Mouse (Mus musculus) thymus, postnatal 0 days (tissue): ENCODE data around the gene Gngt2. TPM values are rescaled to one million over a fixed set of nuclear protein-coding genes. Genes with fewer than 3 reads are reported as not detected.
A peak's percentile ranks its signal among the peaks of the same experiment; 100 is the strongest.

Source experiments
- DNase-seq: peaks from one replicate; pipeline ENCODE4 v3.0.0-alpha.2; 2015; ENCODE audit warnings: low spot score
- polyA plus RNA-seq: library from polyadenylated mRNA; unstranded; fragments of >200 nt; fragmentation: Nextera tagmentation; extraction: Ambion mirVana; gene quantifications from 2 replicates; pipeline ENCODE4 v1.2.1, GENCODE M21; 2015

The Gngt2 gene
- polyA plus RNA-seq, 1 experiment from 2014 or later: 92.9 TPM

DNA sequence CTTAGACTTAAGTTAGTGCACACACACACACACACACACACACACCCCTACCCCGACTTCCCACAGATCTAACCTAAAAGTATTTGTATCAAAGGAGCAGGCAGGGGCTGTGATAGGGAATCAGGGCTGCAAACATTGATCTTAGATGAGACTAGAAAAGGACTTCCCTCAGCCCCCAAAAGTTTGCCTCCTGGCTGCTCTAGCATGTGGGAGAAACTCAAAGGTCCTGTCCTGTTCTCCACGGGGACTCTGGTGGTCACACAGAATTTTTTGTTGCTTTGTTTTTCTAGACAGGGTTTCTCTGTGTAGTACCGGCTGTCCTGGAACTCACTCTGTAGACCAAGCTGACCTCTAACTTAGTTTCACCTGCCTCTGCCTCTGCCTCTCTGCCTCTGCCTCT is 11.4 kb upstream of the Gngt2 start:
- DNase-seq: peak; percentile 15

DNA sequence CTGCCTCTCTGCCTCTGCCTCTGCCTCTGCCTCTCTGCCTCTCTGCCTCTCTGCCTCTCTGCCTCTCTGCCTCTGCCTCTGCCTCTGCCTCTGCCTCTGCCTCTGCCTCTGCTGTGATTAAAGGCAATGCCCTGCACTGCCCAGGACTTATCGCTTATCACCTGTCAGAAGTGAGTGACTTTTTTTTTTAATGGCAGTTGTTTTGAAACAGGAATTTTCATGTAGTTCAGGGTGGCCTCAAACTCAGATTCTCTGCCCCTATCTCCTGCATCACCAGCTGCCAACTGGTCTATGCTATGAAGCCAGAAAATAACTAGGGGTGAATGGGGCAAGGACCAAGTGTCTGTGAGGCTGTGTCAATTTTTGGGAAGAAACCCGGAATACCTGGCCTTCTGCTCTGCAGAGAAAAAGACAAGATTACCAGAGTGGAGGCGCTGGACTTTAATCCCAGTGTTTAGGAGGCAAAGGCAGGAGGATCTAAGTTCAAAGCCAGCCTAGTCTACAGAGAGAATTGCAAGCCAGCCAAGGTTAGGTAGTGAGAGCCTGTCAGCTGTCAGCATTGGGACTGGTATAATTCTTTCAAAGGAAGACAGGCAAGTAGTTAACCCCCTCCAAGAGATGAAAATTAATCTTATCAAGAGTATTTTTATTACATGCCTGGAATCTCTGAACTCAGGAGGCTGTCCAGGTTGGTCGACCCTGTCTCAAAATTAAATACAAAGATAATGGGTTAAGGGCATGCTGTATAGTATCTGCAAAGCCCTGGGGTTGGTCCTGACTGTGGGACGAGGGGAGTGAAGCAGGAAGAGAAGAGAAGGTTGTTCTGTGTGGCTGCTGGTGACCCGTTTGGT is 10.5 kb upstream of the Gngt2 start:
- DNase-seq: peak; percentile 5

DNA sequence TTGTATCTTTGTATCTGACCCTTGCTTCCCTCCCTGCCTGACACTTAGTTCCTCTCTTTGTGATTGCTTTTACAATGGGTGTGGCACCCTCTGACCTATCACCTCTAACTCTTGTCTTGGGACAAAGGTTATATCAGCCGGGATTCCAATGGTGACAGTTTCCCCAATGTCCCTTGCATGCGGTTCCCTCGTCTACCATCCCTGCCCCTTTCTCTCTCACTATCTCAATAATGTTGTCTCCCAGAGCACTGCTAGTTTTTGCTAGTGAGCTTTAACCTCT is 9.9 kb upstream of the Gngt2 start:
- DNase-seq: no peak

DNA sequence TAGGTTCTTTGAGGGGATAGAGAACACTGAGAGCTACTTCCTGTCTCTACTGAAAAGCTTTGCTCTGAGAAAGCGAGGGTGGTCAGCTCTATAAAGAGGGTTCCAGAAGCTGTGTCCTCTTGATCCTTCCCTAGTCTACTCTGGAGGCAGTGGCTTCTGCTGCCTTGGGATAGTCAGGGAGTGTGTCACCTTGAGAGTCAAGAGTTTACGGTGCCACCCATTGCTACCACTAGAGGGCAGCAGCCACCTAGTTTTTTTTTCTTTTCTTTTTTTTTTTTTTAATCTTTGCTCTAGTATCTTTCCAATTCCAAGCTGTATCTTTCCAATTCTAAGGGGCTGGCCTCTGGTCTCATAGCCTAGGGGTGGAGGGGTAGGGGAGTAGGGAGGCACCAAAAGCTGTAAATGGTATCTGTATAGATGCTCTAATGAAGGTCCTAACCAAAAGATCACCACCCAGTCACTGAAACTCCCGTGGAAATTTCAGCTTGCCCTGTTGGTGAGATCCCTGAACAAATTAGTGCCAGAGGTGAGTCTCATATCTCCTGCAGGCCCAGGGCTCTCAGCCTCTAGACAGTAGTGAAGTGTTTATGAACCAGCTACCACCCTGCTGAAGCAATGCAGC is 9.4 kb upstream of the Gngt2 start:
- peak; percentile 77 for DNase-seq

- DNase-seq: peak; percentile 53
Measured at GRCm38 (mm10) chr11:95828181-95828964, 8.6 kb upstream of the Gngt2 start.

GRCm38 (mm10) chr11:95829526-95830050 is 7.4 kb upstream of the Gngt2 start:
- peak; percentile 18 for DNase-seq

DNA sequence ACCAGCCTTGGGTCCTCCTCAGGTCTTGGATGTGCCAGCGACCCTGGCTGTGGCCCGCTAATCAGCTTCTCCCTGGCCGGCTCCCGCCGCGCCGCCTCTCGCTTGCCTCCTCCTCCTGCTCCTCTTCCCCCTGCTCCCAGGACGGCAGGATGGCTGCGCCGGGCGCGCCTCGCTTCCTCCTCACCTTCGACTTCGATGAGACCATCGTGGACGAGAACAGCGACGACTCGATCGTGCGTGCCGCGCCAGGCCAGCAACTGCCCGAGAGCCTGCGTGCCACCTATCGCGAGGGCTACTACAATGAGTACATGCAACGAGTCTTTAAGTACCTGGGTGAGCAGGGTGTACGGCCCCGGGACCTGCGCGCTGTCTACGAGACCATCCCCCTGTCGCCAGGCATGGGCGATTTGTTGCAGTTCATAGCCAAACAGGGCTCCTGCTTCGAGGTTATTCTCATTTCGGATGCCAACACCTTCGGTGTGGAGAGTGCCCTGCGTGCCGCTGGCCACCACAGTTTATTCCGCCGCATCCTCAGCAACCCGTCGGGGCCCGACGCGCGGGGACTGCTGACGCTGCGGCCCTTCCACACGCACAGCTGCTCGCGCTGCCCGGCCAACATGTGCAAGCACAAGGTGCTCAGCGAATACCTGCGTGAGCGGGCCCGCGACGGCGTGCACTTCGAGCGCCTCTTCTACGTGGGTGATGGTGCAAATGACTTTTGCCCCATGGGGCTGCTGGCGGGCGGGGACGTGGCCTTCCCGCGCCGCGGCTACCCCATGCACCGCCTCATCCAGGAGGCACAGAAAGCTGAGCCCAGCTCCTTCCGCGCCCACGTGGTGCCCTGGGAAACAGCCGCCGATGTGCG is 6.4 kb upstream of the Gngt2 start:
- peak; percentile 67 for DNase-seq

GRCm38 (mm10) chr11:95831276-95831619 is 5.8 kb upstream of the Gngt2 start:
- DNase-seq: no peak

DNA sequence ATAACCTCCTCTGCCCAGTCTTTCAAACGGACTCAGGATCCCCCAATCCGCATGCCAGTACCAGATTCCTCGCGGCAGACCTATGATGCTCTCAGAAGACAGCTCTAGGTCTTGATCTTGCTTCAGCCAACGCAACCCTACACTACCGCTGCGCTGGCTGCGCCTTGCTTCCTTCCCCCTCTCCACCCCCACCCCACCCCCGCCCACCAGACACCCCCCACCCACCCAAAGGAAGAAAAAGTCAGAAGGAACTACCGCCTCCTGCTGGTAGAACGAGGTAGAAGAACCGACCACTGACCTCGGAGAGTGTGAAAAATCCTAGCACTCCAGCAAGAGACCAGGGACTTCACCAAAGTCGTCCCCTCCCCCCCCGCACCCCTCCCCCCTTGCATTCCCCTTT is 5.4 kb upstream of the Gngt2 start:
- DNase-seq: peak; percentile 49

DNA sequence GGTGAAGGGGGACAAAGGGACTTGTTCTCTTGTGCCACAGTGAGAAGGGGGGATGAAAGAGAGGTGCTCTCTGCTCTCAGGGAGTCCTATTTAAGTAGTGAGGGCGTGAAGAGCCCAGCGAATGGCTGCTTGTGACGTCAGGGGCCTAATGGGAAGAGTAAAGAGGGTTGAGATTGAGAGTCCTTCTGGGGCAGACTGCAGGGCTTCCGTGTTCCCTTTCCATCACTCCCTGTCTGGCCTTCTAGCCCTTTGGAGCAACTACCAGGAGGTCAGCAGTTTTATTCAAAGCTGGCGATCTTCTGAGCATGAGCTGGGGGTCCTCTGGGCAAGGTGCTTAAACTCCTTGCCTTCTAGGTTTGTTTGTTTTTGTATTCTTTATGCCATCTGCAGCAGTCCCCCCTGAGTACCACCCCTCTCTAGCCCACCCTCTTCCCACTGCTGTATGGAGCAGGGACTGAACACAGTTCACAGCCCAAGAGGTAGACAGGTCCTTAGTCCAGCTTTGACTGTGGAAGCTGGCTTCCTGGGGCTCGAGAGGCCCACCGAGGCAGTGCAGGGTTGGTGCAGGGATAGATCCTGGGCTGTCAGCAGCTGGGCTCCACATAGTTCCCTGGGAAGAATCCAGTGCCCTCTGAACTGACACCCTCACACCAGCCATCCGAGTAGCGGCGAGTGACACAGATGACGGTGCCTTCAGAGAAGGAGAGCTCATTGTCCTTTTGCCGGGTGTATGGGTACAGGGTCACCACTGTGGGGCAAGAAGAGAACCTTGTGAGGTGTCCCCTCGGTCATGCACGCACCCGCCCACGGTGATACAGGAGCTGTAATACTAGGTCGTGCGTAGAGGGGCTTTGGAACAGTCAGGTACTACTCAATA is 4.6 kb upstream of the Gngt2 start:
- no peak for DNase-seq

GRCm38 (mm10) chr11:95833006-95833570 is 3.9 kb upstream of the Gngt2 start:
- peak; percentile 79 for DNase-seq

GRCm38 (mm10) chr11:95833631-95834142 is 3.3 kb upstream of the Gngt2 start:
- DNase-seq: peak; percentile 64

DNA sequence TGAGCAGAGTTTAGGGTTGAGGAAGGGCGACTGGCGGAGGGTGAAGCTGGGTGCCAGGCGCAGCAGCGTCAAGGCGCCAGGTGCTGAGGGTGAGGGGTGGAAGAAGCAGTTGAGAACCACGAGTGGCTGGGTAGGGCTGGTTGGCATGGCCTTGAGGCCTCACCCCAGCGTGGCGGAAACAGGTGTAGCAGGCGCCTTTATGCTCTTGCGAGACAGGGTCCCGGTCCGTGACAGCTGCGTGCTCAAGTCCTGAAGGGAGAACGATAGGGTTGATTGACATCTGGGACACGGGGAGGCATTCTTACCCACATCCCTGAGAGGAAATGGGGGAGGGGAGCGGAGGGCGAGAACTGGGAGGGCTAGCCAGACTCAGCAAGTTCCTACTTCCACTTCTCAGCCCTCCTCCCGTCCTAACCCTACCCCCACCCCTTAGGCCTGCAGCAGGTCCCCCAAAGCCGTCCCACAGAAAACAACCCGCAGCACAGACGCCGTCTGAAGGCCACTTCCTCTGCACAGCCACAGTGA is 2.8 kb upstream of the Gngt2 start:
- peak; percentile 98 for DNase-seq

GRCm38 (mm10) chr11:95834742-95835710 is 2.0 kb upstream of the Gngt2 start:
- DNase-seq: peak; percentile 82

- DNase-seq: no peak
Measured at GRCm38 (mm10) chr11:95835832-95836231, 1.2 kb upstream of the Gngt2 start.

DNA sequence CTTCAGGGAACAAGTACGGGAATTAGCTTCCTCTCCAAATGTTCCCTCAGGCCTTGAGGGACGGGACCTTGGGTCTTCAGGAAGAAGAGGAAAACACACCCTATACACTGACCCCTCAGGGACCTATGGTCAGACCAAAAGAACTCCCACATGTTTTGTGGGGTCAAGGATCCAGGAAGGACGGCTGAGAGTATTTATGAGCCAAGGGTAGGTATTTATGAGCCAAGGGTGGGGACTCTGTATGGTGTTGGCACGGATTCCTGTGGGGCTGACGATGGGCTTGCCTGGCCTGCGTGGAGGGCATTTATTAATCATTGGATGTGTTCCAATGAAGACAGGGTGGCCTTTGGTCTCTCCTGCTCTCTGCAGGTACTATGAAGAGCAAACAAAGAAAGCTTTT is 583 bp upstream of the Gngt2 start:
- no peak for DNase-seq

GRCm38 (mm10) chr11:95838598-95838997 is 1.6 kb downstream of the Gngt2 start:
- no peak for DNase-seq
